Mouse (Mus musculus): Measurements from ENCODE around the gene Kidins220.

The Kidins220 gene

DNA sequence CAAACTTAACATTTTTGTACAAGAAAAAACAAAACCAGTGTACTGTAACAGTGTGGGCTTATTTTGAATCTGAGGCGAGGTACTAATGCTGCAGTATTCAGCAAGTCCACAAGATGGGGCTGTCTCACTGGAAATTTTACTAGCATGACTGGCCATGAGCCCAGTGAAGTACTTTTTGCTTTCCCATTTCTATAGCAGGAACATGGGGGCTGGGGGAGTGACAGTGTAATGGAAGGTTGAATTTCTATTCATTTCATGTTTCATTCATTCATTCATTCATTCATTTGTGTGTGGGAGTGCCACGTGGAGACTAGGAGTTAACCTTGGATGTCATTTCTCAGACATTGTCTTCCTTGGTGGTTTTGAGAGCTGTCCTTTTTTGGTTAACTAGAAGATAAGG is 52.7 kb downstream of the Kidins220 start:
- no peak for DNase-seq

DNA sequence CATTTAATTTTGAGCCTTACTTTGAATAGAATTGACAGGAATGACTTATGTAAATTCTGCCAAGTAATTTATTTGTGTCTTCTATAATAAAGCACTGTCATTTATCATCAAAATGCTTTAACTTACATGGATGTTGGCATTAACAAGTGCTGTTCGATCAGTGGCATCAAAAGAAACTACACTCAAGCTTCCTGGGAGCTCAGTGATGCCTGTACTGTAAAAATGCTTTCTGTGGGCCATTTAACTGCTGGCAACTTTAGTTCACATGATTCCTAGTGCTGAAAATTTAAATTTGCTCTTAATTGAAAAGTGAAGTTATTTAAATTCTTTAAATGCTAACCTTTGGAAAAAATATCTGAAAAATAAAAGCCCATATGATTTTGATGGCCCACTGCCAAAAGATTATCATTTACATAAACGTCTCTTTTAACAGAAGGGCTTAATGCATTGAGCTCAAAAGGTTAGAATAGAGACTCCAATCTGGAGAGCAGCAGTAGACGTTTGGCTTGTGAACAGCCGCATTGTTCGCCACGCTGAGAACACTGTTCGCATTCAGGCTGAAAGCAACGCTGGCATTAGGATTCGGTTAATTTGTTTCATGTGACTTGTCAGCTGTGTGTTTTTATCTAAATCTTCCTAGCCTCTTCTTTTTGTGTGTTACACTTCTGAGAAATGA is 59.1 kb downstream of the Kidins220 start:
- no peak for DNase-seq

DNA sequence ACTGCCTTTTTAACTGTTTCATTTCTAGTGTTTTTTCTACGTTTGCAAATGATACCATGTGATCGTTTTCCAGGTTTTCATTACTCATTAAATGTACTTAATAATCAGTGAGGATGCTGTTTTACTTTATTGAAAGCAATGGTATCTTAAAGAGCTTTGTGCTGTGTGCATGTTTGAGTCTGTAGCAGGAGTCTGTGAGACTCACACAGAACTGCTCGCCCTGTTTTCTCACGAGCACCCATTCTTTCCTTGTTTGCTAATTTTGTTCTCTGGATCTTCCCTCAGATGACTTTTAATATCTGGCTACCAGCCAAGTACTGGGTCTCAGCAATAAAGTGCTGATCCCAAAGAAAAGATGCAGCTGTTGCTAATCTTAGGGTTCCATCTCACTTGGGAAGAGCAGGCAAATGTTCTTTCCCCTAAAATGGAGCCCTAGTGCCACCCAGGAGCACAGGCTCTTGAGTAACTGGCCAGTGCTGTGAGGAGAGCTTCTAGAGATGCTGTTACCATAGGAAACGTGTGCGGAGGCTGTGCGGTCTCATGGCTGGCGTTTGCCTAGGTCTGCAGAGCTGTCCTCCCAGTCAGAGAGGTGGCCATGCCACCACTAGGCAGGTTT is 59.7 kb downstream of the Kidins220 start:
- no peak for DNase-seq

DNA sequence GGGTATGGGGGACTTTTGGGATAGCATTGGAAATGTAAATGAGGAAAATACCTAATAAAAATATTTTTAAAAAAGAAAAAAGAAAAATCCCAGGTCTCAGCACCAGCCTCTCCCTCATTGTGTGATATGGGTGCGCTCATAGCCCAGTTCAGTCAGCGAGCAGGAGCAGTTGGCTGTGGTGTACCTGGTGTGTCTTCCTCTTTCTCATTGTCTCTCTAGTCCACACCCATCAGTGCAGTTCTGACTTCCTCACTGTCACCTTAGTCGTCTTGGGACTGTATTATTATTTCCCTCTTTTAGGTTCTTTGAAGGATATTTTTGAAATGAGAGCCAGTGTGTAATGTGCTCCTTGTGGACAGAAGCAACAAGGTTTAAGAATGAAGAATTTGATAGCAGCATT is 61.3 kb downstream of the Kidins220 start:
- no peak for DNase-seq

DNA sequence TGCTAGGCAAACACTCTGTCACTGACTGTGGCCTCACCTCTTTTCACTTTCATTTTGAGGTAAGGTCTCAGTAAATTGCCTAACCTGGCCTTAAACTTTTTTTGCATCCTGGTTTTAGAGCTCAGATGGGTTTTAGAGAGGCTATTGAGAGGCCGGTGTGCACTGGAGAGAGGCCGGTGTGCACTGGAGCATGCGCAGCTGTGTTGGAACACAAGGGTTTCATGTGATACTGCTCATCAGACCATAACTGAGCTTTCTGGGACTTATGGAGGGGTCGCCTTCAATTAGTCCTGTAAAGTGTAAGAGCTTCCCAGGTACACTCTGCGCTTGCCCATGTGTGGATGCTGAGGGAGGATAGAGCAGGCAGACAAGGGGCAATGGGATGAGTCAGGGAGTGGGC is 62.5 kb downstream of the Kidins220 start:
- DNase-seq, result no peak

DNA sequence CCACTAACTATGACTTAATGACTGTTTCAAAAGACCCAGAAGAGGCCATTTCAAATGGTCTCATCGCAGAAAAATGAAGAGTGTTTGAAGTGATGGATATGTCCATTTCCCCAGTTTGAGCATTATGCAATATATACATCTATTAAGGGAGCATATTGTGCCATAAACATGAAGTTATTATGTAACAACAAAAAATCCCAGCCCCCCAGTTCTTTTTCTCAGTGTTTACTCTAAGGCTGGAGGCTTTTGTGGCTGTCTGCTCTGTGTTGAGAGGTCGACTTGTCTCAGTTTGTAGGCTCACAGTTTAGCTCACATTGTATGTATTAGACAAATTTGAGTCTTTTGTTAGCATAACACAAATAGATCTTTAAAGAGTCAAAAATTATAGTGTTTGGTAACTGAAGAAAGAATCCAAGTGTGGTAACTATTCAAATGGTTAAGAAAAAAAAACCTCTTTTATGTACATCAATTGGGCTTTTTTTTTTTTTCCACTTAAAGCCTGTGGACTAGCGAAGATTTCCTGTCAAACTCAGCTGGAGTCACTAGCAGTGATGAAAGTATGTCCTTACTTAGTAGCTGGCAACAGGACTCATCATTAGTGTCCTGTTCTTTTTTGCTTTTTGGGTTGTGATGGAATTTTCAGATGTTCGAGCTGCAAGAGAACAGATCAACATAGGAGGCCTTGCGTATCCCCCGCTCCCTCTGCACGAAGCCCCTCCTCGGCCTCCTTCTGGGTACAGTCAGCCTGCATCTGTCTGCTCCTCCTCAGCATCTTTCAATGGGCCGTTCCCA is 63.2 kb downstream of the Kidins220 start:
- DNase-seq, result no peak

DNA sequence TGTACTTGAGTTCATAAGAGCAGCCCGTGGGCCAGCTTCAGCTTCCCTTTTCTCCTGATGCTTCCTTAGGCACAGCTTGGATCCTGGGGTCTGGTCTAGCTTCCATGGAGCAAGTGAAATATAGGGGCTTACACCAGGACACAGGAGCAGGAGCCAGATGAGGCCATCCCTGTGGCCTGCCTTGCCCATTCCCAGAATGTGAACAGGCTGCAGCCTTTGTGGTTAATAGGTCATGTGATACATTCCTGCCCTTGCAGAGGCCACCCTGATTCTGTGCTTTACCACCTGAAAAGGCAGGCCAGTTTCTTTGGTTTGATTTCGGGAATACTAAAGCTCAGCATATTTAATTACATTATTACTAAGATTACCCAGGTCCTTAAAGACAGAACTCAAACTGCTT is 69.3 kb downstream of the Kidins220 start:
- DNase-seq, result no peak

DNA sequence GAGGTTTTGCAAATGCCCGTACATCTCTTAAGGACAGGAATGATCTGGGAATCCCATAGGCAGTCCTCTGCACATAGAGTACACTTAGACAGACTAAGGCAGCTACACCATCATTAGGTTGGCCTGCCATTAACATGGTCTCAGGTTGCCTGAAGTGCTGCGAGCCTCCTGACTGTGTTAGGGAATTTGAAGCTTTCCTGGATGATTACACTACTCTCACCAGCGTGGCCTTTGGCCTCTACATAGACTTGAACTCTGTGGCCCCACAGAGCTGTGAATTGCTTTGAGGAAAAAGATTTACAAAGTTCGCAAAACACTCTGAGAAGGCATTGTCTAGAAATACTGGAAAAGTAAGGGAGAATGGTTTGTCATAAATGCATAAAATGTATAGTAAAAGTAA is 69.9 kb downstream of the Kidins220 start:
- no peak for DNase-seq

DNA sequence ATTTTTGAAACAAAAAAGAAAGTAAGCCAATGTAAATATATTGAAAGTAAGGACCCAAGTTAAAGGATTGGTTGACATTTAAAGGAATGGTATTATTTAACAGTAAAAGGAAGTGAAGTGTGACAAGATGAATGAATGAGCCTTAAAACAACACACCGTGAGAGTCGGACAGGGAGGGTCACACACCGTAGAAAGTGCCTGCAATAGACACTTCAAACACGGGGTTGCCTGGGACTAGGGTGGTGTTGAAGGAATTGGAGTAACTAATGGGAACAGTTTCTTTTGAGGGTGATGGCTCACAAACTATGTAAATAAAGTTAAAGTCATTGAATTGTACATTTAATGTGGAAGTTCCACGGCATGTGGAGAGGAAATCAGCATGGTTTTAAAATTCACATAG is 74.5 kb downstream of the Kidins220 start:
- DNase-seq, result no peak

DNA sequence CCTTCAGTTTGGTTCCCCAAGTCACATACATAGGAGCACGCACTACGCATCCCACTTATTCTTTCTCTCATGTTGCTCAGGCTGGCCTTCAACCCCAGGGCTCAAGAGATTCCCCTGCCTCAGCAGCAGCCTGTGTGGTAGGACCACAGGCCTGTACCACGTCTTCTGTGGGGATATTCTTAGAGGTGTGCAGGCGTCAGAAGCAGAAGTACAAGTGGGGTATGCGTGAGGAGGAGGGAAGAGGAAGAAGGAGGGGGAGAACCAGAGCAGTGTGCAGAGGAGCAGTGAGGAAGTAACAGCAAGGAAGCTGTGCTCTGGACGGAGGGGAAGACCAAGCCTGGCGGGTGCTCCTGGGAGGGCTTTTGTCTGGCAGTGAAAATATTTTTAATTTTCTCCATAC is 79.8 kb downstream of the Kidins220 start:
- no peak for DNase-seq

DNA sequence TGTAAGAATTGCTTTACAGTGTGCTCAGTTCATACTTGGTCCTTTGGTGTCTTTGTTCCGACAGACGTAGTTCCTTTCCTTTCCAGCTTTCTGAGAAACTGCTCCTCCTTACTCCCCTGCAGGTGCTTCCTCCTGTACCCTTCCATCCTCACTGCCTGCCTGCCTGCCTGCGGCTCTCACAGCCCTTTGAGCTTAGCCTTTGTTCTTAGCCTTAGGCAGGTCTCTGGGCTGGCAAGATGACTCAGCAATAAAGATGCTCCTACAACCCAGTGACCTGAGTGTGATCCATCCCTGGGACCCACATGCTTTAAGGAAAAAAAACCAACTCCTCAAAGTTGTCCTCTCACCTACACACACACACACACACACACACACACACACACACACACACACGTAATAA is 80.2 kb downstream of the Kidins220 start:
- DNase-seq, result no peak

DNA sequence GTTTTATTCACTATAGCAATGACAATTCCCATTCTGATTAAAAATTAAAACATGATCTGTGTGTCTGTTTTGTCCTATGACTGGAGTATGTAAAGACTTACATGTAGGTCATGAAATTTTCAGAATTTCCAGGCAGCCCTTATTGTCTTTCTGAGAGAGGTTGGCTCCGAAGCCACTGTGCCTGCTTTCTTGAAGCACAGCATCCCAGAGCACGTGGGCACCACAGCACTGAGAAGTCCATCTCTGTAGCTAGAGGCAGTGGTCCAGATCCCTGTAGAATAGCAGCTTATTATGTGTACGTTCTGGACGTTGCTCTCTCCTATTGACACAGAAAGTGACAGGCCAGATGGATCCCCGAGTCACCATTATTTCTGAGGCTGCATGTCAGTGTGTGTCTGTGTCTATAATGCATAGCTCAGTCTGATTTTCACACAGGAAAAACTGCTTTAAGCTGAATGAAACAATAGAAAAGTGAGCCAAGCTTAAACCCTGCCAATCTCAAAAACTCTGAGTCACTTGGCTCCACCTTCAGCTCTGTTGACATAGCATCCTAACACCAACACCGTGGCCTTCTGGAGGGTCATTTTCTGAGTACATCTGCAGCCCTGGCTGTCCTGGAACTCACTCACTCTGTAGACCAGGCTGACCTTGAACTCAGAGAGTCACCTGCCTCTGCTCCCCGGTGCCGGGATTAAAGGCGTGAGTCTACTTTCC is 84.9 kb downstream of the Kidins220 start:
- DNase-seq, result no peak

DNA sequence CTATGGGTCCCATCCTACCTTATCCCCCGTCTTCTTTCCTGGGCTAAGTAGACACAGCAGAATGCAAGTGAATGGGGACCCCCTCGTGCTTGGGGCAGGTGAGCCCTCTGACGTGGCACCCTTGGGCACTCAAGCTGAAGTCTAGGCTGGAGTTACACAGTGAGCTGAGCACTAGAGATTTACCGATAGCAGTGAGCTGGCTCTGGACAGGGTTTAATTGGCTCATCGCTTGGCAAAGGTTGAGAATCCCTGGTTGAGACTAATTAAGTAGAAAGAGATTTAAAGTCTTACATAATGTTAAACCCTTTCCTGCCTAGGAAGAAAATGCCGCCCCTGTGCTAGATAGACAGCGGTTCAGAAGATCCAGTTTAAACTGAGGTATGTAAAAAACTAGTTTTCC is 86.2 kb downstream of the Kidins220 start:
- no peak for DNase-seq

DNA sequence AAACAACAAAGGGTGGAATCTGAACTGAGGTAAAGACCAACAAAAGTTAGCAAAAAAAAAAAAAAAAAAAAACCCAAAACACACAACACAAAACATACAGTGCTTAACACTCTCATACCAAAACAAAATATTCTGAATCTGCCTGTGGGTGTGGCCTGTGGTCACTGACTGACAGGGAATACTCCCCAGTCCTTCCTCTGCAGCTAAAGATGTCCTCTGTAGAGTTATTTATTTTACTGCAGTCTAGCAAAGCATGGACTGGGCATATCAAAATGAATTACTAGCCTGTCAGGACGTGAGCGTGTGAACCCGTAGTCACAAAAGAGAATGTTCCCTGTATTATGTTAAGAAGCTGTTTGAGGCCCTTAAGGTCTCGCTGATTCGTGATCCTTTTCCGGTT is 87.5 kb downstream of the Kidins220 start:
- no peak for DNase-seq

DNA sequence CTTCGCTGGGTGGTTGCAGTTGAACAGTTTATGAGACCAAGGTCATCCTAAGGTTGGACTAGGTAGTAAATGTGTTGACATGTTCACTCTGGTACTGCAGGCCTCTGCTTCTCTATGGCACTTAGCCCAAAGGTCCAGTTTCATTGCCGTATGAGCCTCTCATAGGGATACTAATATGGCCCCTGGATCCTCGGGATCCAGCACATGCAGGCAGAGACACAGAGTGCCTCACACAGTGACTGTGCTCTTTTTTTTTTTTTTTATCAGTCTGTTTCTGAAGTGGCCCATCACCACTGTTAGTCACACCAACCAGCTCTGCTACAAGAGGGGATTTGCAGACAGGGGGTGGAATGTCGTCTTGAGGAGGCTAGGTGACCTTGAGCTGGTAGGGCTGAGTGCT is 98.6 kb downstream of the Kidins220 start:
- DNase-seq, result no peak

DNA sequence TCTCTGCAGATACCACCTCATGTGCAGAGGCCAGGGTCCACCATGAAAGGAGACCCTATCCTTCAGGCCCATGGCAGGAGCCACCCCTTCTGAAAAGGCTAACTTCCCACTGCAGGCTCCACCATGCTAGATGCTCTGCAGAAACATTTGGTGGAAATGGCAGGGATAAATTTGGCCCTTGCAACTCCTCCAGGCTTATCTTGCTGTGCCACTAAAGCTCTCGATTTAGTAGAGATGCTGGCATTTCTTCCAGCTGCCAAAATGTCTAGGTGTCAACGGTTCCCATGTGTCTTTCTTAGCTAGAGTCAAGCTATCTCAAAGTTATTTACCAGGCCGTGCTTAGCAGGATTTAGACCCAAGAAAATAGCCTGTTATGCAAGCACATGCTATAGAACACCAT is 99.6 kb downstream of the Kidins220 start:
- DNase-seq, result no peak

DNA sequence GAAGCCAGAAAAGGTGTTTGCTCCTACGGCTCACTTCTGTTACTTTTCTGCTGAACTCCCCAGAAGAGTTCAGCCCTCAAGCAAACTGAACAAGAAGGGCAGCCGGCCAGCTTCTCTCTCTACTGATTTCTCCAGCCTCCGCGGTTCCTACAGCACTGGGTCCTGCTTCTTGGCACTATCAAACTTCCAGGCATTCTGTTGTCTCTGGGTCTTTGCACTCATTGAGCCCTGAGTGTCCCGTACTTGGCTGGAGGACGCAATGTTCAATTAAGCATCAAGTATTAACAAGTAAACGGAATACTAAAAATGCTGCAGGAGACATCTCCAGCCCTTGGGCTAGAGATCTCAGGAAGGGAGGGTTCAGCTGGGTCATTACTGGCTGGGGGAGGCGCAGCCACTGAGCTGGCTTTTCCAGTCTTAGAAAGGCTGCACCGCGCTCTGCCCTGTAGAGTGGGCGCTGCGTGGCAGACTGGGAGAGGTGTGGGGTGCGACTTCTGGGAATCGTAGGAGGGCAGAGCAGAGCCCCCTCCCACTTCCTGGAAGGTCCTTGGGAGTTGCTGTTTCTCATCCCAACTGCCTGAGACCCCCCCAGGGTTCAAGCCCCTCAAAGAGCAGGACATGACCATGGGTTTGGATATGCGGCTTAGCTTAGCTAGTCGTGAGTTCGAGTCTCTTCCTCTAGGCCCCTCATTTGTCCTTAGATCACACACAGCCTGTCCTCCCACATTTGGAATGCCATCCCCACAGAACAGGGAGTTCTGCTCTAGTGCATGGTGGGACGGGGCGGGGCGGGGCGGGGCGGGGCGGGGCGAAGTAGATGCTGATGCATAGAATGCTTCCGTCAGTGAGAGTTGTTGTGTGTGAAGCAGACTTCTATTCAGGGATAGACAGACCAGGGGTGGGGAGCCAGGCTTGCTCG is 108.8 kb downstream of the Kidins220 start:
- DNase-seq, result no peak

DNA sequence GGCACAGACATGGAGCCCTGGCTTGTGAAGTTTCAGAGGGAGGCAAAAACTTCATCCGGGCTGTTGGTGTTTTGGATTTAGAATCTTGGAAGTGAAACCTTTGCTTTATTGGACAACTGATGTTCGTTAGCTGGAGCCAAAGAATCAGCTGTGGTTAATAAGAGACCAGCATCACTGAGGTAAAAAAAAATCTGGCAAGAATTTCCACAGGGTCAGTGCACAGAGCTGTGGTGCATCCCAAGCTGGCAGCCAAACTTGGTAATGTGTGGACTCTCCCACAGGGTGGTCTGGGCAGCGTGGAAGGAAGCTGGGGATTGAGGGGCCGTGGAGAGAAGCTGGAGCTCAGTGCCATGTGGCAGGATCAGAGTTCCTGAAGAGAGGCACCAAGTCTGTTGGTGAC is 112.2 kb downstream of the Kidins220 start:
- DNase-seq, result peak; percentile 51

DNA sequence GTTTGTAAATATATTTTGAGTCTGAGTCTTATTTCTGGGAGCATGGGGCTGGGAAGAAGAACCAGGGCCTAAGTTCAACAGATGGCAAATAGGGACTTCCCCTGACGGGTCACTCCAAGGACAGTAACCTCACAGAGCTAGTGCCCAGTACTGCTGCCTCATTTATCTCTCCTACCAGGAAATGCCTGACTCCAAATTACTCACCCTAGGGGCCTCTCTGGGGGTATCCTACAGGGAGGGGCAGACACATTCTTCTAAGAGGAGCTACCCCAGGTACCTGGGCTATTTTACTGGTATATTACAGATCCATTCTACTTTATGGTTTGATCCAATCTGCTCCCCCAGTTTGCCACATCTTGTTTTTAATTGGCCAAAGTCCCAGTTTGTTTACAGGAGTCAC is 114.7 kb downstream of the Kidins220 start:
- no peak for DNase-seq

DNA sequence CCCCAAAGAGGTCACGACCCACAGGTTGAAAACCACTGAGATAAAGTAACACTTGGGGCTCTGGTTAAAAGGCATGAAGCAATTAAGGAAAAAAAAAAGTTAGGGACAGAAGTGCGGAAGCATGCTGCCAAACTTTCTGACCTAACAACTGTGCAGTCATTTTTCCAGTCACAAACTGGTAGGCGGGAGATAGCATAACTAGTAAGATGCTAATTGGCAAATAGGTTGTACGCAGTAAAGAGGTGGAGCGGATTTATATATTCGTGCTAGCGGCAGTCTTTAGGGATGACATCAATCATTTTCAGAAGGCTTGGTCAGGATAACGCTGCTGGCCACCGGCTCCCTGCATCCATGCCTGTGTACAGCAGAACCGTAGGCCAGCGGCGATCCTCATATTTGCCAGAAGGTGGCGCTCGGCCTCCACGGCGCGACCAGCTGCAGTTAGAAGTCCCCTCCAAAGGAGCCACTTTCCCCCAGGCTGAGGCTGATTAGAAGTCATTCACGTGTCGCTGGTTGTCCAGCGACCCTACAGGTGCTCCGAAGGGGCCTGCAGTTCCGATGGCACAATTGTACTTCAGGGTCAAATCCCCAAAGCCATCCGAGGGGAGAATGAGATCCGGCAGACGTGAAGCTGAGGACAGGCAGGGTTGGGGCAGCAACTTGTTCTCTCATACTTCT is 117.4 kb downstream of the Kidins220 start:
- peak; percentile 88 for DNase-seq

DNA sequence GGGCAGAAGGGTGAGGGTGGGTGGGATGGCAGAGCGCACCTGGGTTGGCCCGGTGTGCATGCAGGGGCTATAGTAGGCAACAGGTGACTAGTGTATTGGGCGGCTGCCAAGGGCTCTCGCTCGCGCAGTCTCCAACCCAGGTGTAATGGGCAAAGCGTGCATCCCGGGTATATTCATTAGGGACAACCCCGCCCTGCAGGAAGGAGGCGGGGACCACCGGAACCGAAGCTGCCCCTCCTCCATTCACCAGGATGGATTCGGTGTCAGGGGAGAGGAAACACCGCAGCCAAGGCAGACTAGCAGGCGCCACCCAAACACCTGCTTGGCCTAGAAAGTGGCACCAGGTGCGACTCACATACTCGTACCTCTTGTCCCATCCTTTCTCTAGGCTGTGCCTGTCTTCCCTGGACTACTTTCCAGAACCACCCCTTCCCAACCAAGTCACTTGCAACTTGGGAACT is 118.1 kb downstream of the Kidins220 start:
- DNase-seq, result peak; percentile 90
